Mouse (Mus musculus) liver, embryonic 14 days (tissue): ENCODE results near the gene Vmn1r137. TPM values are rescaled to one million over a fixed set of nuclear protein-coding genes. Genes with fewer than 3 reads are reported as not detected.

ENCODE experiments used
- polyA plus RNA-seq: library from polyadenylated mRNA; depleted of rRNA; stranded (reverse); fragments of >200 nt; gene quantifications from 2 replicates; pipeline ENCODE4 v1.2.3, GENCODE M21; 2012; rRNA removed

Gene Vmn1r137
- polyA plus RNA-seq = not detected in 2 replicates

DNA sequence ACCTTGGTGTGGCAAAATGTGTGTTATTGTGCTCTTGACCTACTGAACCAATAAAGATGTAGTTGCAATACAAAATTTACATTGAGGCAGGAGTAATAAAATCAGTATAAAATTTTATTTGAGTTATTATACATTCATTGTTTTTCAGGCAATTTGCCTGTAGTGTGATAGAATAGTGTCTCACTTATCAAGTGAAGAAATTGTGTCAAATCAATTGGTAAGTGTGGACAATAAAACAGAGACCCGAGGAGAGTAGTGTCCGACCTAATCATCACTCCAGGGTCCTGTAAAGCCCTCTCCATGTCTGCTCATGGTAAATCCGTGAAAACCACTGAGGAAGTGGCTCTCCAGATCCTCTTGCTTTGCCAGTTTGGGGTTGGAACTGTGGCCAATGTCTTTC lies at the start of gene Vmn1r137:
Vmn1r137 (plus strand) TSS at position 301 of the 400 bp plus-strand sequence.

DNA sequence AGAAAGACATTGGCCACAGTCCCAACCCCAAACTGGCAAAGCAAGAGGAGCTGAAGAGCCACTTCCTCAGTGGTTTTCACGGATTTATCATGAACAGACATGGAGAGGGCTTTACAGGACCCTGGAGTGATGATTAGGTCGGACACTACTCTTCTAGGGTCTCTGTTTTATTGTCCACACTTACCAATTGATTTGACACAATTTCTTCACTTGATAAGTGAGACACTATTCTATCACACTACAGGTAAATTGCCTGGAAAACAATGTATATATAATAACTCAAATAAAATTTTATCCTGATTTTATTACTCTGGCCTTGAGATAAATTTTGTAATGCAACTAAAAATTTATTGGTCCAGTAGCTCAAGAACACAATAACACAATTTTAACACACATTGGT lies 34.4 kb downstream of the Vmn1r137 start, which contains the start of gene Vmn1r138:
Vmn1r138 (minus strand) TSS at position 101 of the 400 bp plus-strand sequence.

Other genes with a start within 250 kb of the Vmn1r137 start
- not detected in 2 replicates for gene Gm4175, start 233.1 kb upstream of the Vmn1r137 start, polyA plus RNA-seq
- not detected in 2 replicates for gene Gm4177, start 197.9 kb upstream of the Vmn1r137 start, polyA plus RNA-seq
- gene Vmn1r135, start 162.2 kb upstream of the Vmn1r137 start, polyA plus RNA-seq = not detected in 2 replicates
- not detected in 2 replicates for gene Gm5725, start 150.3 kb upstream of the Vmn1r137 start, polyA plus RNA-seq
- gene Gm5891, start 73.3 kb upstream of the Vmn1r137 start, polyA plus RNA-seq = not detected in 2 replicates
- gene Vmn1r138, start 34.3 kb downstream of the Vmn1r137 start, polyA plus RNA-seq = not detected in 2 replicates
- gene Gm6176, start 61.7 kb downstream of the Vmn1r137 start, polyA plus RNA-seq = not detected in 2 replicates
- gene Vmn1r139, start 74.5 kb downstream of the Vmn1r137 start, polyA plus RNA-seq = not detected in 2 replicates
- gene Gm16451, start 123.7 kb downstream of the Vmn1r137 start, polyA plus RNA-seq = not detected in 2 replicates
- not detected in 2 replicates for gene Gm10666, start 140.2 kb downstream of the Vmn1r137 start, polyA plus RNA-seq
- gene Vmn1r142, start 169.4 kb downstream of the Vmn1r137 start, polyA plus RNA-seq = not detected in 2 replicates
- gene Vmn1r143, start 194.8 kb downstream of the Vmn1r137 start, polyA plus RNA-seq = not detected in 2 replicates
- gene Gm8653, start 206.7 kb downstream of the Vmn1r137 start, polyA plus RNA-seq = not detected in 2 replicates
- gene Gm8453, start 234.9 kb downstream of the Vmn1r137 start, polyA plus RNA-seq = not detected in 2 replicates